Mouse (Mus musculus): ENCODE measurements around the gene Tlk2. TPM values are rescaled to one million over a fixed set of nuclear protein-coding genes. Genes with fewer than 3 reads are reported as not detected.

Gene Tlk2
- polyA plus RNA-seq, 1 experiment from 2014 or later, result 7.3 TPM

GRCm38 (mm10) chr11:105149766-105150165 lies 28.8 kb upstream of the Tlk2 start:
- H3K9me3 ChIP-seq (replicated peaks), result no peaks in the 10 kb centered on the region
- H3K9ac ChIP-seq, result no peak overlapping the region
- no peaks in the 10 kb centered on the region for H3K27me3 ChIP-seq
- WGBS (ENCODE audit: insufficient replicate concordance), result 50% methylated on average over 1 of the region's 1 CpGs
- ATAC-seq (ENCODE audit: insufficient read depth), result no peak
- no peaks in the 10 kb centered on the region for H3K36me3 ChIP-seq (replicated peaks)
- H3K4me2 ChIP-seq, result no peak overlapping the region
- H3K4me1 ChIP-seq (replicated peaks), result peaks cover 68% of the 10 kb centered on the region
- H3K4me3 ChIP-seq (replicated peaks), result no peak overlapping the region
- peak overlapping the region; percentile 92 for H3K27ac ChIP-seq (replicated peaks)

DNA sequence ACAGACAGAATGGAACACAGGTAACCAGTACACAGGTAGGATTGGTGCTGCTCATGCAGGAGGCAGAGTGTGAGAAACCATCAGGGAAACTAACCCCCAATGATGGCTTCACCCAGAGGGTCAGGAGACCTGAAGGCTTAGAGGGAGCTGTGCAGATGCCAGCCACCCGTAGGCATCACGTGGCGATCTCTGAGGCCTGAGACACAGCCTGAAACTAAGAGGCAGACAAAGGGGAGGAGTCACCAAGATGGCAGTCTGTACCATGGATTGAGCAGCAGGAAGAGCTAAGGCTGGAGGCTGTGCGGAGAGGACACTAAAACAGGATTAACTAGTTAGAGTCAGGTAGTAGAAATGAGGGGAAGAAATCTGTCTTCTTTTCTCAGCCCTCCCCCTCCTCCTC lies 27.9 kb upstream of the Tlk2 start:
- no peak for ATAC-seq (ENCODE audit: insufficient read depth)
- Histone ChIP-seq H3K4me1 (replicated peaks) (peaks cover 66% of the 10 kb centered on the region), H3K4me2 (no peak overlapping the region), H3K9me3 (replicated peaks) (no peaks in the 10 kb centered on the region), H3K36me3 (replicated peaks) (no peaks in the 10 kb centered on the region), H3K9ac (no peak overlapping the region), H3K27ac (replicated peaks) (peak overlapping the region; percentile 92), H3K27me3 (no peaks in the 10 kb centered on the region), H3K4me3 (replicated peaks) (no peak overlapping the region)
- 56% methylated on average over 4 of the region's 4 CpGs for WGBS (ENCODE audit: insufficient replicate concordance)

DNA sequence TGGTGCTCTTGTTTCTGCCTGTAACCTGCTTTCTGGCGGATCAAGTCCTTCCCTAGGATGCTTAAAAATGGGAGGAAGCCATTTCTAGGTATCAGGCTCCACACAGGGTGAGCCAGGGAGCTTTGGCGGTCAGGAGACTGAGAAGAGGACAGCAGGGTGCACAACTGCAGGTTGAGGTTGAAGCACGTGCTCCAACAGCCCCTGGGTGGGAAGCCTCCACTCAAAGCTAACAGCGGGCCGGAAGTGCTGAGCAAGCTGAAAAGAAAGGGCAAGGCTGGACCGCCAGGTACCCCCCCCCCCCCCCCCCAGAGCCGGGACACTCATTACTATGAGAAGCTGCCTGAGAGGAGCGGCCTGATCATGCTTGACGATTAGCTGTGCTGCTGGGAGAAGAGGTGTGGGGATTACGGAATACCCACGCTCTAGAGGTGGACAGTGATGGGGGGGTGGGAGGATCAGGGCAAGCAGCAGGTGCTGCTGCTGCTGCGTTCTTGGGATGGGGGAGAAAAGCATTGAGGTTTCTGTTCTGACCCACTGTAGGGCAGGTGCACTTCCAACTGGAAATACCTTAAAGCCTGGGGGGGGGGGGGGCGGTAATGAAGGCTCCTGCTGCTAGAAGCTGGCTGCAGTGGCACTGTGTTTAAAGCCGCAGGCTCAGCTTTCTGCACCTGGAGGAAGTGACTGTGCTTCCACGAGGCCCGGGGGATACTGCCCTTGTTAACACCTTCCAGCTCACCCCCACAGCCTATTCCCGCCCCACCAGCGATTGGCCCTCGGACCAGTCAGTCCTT lies 27.2 kb upstream of the Tlk2 start:
- Histone ChIP-seq H3K4me2 (peak overlapping the region; percentile 73), H3K27ac (replicated peaks) (peak overlapping the region; percentile 92), H3K4me1 (replicated peaks) (peaks cover 71% of the 10 kb centered on the region), H3K4me3 (replicated peaks) (0 out of 2 replicates have a peak overlapping the region, but pooled peaks have one; percentile 2), H3K36me3 (replicated peaks) (no peaks in the 10 kb centered on the region), H3K9ac (peak overlapping the region; percentile 46; the same call in 1 of the 2 replicates), H3K27me3 (no peaks in the 10 kb centered on the region), H3K9me3 (replicated peaks) (no peaks in the 10 kb centered on the region)
- WGBS (ENCODE audit: insufficient replicate concordance), result 18% methylated on average over 19 of the region's 19 CpGs
- no peak for ATAC-seq (ENCODE audit: insufficient read depth)

DNA sequence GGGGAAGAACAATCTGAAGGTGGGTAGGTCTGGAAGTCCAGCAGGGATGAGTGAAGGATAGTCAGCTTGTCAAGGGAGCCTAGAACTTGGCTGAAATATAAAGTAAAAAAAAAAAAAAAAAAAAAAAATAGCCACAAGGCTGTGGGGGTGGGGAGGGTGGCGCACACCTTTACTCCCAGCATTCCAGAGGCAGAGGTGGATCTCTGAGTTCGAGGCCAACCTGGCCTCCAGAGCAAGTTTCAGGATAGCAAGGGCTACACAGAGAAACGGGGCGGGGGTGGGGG lies 26.6 kb upstream of the Tlk2 start:
- Histone ChIP-seq H3K9me3 (replicated peaks) (no peaks in the 10 kb centered on the region), H3K4me2 (peak overlapping the region; percentile 73), H3K4me1 (replicated peaks) (peaks cover 77% of the 10 kb centered on the region), H3K27me3 (no peaks in the 10 kb centered on the region), H3K9ac (peak overlapping the region; percentile 46; the same call in 1 of the 2 replicates), H3K4me3 (replicated peaks) (no peak overlapping the region), H3K36me3 (replicated peaks) (no peaks in the 10 kb centered on the region), H3K27ac (replicated peaks) (peak overlapping the region; percentile 92)
- ATAC-seq (ENCODE audit: insufficient read depth), result no peak
- 16% methylated on average over 4 of the region's 4 CpGs for WGBS (ENCODE audit: insufficient replicate concordance)

DNA sequence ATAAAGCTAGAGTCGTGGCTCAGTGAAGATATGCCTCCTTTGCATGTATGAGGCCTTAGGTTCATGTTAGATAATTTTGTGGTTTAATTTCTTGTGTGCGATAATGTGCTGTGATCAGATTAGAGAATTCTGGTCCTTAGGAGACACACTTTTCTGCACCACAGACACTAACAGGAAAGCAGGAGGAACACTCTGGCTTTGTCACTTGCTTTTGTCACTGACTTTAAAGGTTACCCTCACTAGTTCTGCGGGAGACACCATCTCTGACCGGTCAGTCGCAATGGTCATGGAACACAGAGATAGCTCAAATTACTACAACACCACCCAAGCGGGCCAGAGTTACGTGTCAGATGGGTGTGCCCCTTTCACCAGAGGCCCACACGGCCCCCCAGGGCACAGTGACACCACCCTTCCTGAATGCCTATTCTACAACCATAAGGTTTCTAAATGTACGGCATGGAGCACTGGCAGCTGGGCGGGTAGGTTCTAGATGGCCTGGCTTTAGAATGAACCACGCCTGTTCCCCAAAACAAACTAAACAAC lies 26.2 kb upstream of the Tlk2 start:
- H3K36me3 ChIP-seq (replicated peaks), result no peaks in the 10 kb centered on the region
- ATAC-seq (ENCODE audit: insufficient read depth), result peak; percentile 88
- H3K4me1 ChIP-seq (replicated peaks), result peaks cover 81% of the 10 kb centered on the region
- H3K9me3 ChIP-seq (replicated peaks), result no peaks in the 10 kb centered on the region
- peak overlapping the region; percentile 92 for H3K27ac ChIP-seq (replicated peaks)
- H3K4me2 ChIP-seq, result peak overlapping the region; percentile 73
- WGBS (ENCODE audit: insufficient replicate concordance), result 27% methylated on average over 11 of the region's 11 CpGs
- H3K27me3 ChIP-seq, result no peaks in the 10 kb centered on the region
- H3K4me3 ChIP-seq (replicated peaks), result peak overlapping the region; percentile 35
- H3K9ac ChIP-seq, result peak overlapping the region; percentile 39

DNA sequence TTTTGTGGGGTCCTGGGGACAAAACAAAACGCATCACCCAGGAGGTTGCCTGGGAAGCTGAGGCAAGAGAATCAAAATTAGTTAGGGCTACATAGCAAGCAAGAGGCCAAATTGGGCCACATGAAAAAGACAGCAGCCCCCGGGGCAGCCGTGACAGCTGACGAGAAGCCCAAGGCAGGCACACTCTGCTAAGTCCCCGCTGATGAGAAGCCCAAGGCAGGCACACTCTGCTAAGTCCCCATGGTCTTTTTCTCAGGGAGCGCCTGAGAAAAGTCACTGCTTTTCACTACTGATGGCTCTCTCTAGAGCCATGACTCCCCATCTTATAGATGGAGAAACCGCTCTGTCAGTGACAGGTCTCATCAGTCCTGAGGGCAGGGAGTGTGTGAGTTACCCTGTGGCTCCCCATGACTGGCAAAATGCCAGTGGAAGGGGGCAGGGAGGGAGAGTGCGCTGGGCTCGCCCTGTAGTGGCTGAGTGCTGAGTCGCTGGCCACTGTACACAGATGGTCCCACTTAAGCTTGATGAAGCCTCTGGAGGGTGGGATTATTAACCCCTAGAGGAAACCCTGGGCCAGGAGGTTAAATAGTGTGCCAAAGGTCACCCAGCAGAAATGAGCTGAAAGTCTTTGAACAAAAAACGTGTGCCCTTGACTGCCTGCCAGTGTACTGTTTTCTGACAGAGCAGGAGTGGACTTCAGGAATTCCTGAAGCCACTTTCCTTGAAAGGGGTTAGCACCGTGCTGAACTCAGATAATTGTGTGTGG lies 25.4 kb upstream of the Tlk2 start:
- Histone ChIP-seq H3K27me3 (no peaks in the 10 kb centered on the region), H3K4me2 (peak overlapping the region; percentile 73), H3K9me3 (replicated peaks) (no peaks in the 10 kb centered on the region), H3K4me1 (replicated peaks) (peaks cover 88% of the 10 kb centered on the region), H3K4me3 (replicated peaks) (peak overlapping the region; percentile 35), H3K27ac (replicated peaks) (peak overlapping the region; percentile 92), H3K9ac (peak overlapping the region; percentile 39), H3K36me3 (replicated peaks) (no peaks in the 10 kb centered on the region)
- 21% methylated on average over 12 of the region's 12 CpGs for WGBS (ENCODE audit: insufficient replicate concordance)
- peak; percentile 81 for ATAC-seq (ENCODE audit: insufficient read depth)

DNA sequence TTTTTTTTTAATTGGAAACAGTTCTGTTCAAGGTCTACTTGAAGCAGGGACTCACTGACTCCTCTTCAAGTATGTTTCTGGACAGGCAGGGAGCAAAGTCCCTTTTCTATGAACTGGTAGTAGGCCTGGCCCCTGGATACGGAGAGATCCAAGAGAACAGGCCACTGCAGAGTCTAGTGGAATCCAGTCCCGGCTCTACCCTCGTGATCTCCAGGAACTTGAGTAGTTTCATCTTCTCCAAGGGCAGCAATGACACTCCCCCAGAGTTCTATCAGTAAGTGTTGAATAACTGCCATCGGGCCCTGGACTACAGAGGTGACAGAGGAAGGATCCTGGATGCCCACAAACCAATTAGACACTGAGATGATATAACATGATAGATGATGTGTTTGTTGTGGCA lies 22.7 kb upstream of the Tlk2 start:
- Histone ChIP-seq H3K4me2 (no peak overlapping the region), H3K4me1 (replicated peaks) (peaks cover 88% of the 10 kb centered on the region), H3K9ac (no peak overlapping the region)

GRCm38 (mm10) chr11:105156748-105157267 lies 21.8 kb upstream of the Tlk2 start:
- Histone ChIP-seq H3K4me2 (peak overlapping the region; percentile 51), H3K9ac (peak overlapping the region; percentile 27; the same call in 1 of the 2 replicates), H3K27ac (replicated peaks) (peak overlapping the region; percentile 70), H3K4me1 (replicated peaks) (peaks cover 79% of the 10 kb centered on the region), H3K36me3 (replicated peaks) (no peaks in the 10 kb centered on the region), H3K27me3 (no peaks in the 10 kb centered on the region), H3K9me3 (replicated peaks) (no peaks in the 10 kb centered on the region), H3K4me3 (replicated peaks) (peak overlapping the region; percentile 27)
- ATAC-seq (ENCODE audit: insufficient read depth), result no peak
- 56% methylated on average over 19 of the region's 19 CpGs for WGBS (ENCODE audit: insufficient replicate concordance)

More for the DNA sequence above, 22.7 kb upstream of the Tlk2 start:
- Histone ChIP-seq H3K27me3 (no peaks in the 10 kb centered on the region), H3K36me3 (replicated peaks) (no peaks in the 10 kb centered on the region), H3K4me3 (replicated peaks) (no peak overlapping the region), H3K27ac (replicated peaks) (peak overlapping the region; percentile 70), H3K9me3 (replicated peaks) (no peaks in the 10 kb centered on the region)
- ATAC-seq (ENCODE audit: insufficient read depth), result no peak
- WGBS (ENCODE audit: insufficient replicate concordance), result 54% methylated on average over 4 of the region's 4 CpGs

DNA sequence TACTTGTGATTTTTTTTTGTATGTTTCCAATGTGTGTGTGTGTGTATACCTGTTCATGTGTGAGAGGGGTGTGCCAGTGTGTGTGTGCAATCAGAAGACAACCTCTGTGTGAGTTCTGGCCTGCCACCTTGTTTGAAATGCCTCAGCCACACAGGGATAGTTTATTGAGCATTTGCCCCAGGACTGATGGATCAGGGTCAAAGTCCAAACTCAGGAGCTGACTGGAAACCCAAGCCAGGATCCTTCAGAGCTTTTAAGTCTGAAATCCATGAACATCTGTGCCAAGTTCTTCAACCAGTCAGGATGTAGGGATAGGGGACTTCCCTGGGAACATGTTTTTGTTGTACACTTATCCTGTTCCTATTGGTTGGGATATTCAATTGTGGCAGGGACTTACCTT lies 20.6 kb upstream of the Tlk2 start:
- peak overlapping the region; percentile 51 for H3K4me2 ChIP-seq
- 0 out of 2 replicates have a peak overlapping the region, but pooled peaks have one; percentile 70 for H3K27ac ChIP-seq (replicated peaks)
- peak overlapping the region; percentile 0; the same call in 1 of the 2 replicates for H3K4me3 ChIP-seq (replicated peaks)
- no peak overlapping the region for H3K9ac ChIP-seq
- no peak for ATAC-seq (ENCODE audit: insufficient read depth)
- peaks cover 67% of the 10 kb centered on the region for H3K4me1 ChIP-seq (replicated peaks)
- H3K9me3 ChIP-seq (replicated peaks), result no peaks in the 10 kb centered on the region
- H3K27me3 ChIP-seq, result no peaks in the 10 kb centered on the region
- H3K36me3 ChIP-seq (replicated peaks), result no peaks in the 10 kb centered on the region

DNA sequence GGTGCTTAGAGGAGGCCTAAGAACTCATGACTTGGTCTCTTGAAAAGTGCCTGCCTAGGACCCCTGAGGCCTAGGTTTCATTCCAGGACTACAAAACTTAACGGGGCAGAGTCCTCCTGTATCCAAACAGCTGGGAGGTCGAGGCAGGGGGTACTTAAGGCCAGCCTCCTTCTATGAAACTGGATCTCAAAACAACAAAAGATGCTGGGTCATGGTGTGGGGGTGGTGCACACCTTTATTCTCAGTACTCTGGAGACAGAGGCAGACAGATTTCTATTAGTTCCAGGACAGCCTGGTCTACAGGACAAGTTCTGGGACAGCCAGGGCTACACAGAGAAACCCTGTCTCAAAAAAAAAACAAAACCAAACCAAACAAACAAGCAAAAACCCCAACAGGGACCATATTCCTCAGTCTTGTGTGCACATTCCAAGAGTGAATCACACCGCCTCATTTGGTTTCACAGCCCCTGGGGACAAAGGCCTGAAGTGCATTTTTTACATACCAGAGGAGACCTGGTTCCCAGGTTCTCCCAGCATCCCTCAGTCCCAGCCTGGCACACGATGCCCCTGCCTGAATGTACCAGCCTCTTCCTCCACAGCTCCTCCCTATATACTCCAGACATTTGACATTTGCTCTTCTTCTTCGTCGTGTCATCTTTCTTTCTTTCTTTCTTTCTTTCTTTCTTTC lies 18.8 kb upstream of the Tlk2 start:
- no peak overlapping the region for H3K4me2 ChIP-seq
- no peak overlapping the region for H3K4me3 ChIP-seq (replicated peaks)
- H3K4me1 ChIP-seq (replicated peaks), result peaks cover 50% of the 10 kb centered on the region
- H3K27me3 ChIP-seq, result peaks cover 5% of the 10 kb centered on the region; the same call in 1 of the 2 replicates
- peaks cover 4% of the 10 kb centered on the region; the same call in 1 of the 2 replicates for H3K9me3 ChIP-seq (replicated peaks)
- no peak overlapping the region for H3K9ac ChIP-seq
- WGBS (ENCODE audit: insufficient replicate concordance), result 60% methylated on average over 6 of the region's 6 CpGs
- no peak for ATAC-seq (ENCODE audit: insufficient read depth)
- H3K27ac ChIP-seq (replicated peaks), result no peak overlapping the region
- H3K36me3 ChIP-seq (replicated peaks), result peaks cover 4% of the 10 kb centered on the region

Data from liver, embryonic 15.5 days (tissue).